Mouse (Mus musculus) layer of hippocampus, postnatal 36 days (tissue): ENCODE results near the gene Tcea3. TPM values are rescaled to one million over a fixed set of nuclear protein-coding genes. Genes with fewer than 3 reads are reported as not detected.

Source experiments
- DNase-seq, 2 experiments: peaks; one replicate each; pipeline ENCODE4 v3.0.0; 2022
- total RNA-seq, 2 experiments: library from RNA; stranded (reverse); gene quantifications; 2 replicates each; pipeline ENCODE4 v1.2.3; 2021

Tcea3 gene
- total RNA-seq, 2 experiments from 2014 or later = 0.27 to 0.30 TPM

DNA sequence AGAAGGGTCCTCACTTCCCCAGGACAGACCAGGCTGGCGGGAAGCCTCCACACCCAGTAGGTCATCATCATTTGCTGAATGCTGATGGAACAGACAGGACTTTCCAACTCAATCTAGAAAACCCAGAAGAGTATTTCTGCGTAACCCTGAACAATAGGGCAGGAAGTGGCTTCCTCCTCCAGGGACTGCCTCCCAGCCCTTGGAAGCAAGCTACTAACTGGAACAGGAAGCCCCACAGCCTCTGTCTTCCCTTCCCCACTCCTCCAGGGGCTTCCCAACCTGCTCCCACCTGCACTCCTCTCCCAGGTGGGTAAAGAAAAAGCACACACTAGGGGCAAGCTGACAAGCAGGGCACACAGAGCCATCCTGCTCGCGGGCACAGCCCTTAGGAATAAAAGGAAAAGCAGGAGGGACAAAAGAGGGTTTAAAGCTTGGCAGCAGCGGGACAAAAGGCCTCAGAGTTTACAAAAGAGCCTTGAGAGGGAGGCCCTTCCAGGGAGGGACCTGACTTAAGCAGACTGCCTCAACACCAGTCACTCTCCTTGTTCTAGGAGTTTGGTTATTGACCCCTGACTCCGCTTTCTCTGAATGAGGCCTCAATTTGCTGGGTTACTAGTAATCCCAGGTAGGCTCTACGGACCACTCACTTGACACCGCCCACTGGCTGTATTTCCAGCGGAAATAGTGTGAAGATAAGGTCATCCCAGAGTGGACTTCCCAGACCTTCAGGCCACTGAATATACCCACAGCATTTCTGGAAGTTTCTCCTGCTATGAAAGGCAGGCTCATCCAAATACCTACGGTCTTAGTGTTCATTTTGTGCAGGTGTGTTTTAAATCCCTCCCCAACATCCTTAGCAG lies 35.3 kb downstream of the Tcea3 start:
- no peak for DNase-seq

DNA sequence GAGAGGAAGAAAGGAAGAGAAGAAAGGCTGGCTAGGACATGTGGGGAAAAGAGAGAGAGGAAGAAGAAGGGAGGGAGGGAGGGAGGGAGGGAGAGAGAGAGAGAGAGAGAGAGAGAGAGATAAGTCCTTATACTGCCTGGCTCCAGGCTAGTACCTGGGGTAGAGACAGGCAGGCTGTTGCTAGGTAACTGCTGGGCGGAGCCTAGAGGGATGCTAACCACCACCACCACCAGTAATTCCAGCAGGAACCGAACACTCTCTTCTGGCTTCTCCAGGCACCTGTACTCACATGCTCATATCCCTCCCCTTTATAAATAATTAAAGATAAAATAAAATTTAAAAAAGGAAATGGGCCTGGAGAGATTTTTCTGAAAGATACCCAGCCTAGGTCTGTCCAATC lies 36.3 kb downstream of the Tcea3 start:
- DNase-seq = no peak

DNA sequence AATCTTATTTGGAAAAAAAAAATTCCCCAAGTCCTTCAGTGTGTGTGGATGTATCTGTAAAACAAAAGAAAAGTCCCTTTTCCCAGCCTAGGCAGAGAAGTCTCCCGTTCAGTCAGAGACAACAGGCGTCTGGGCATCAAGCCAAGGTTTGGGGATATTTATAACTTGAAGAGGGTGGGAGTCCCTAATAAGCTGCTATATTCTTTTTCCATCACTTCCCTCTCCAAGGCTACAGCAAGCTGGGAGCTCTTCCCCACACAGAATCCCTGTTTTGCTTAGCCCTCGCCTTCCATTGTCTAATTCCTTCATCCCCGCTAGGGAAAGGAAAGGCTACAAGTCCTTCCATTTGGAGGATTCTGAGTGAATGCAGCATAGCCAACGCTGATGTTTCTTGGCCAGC lies 36.9 kb downstream of the Tcea3 start, which contains the start of gene Zfp46:
Gene Zfp46 (plus strand): TSS at position 229 of the 400 bp plus-strand sequence.
- peak; percentile 71 to 76 for DNase-seq

DNA sequence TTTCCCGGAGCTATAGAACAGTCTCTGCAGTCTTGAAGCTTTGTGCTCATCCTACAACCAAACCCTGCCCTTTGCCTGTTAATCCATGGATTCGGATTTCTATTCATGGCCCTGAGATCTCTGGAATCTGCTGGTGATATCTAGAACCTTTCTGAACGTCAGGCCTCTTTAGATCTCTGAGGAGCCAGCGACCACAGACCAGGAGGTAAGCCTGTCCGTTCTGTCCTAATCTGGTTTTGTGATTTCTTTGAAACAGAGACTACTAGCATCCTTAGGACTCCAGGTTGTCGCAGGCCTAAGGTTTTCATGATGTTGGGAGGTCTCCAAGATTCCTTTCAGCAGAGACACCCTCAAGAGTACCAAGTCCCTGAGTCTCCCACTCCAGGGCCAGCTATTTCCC lies 37.4 kb downstream of the Tcea3 start:
- DNase-seq = no peak

DNA sequence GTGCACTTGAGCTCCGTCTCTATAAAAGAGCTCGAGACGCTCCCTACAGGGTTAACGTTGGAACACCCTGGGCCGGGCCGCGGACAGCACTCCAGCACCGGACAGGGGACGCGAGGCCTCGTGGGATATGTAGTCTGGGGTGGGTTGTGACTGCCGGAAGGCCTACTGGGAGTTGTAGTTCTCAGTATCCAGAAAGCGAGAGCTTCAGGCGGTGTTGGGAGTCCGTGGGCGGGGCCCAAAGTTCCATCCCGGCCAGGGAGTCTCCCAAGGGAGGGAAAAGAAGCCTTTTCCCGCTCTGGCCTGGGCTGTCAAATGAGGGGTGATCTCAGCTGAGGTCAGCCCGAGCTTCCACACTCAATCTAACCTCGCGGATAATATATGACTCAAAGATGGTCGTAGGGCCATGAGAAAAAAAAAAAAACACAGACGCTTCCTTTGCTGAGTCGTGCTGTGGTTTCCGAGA lies 37.9 kb downstream of the Tcea3 start:
- DNase-seq = peak; percentile 91 to 95

DNA sequence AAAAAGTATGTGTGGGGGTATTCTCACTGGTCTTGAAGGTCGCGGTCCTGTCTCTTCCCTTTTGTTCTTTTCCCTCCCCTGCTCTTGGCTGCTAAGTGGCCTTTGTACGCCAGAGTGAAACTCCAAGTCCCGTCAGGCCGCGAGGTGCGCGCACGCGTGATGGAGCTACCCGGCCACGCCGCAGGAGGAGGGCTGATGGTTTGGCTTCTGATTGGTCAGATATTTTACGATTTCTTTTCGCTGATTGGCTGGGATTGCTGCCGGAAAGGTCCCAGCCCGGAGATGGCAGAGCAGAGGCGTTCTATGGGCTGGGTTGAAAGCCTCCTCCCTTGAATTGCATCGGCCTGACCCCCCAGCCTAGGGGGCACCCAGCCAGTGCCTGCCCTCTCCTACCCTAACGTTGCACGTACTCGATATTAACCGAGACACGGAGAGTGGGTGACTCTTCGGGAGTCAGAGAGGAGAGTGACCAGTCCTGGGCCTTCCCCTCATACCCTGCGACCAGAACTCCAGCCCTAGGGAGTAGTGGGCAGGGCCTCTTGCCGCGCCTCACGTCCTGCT lies 38.4 kb downstream of the Tcea3 start:
- peak; percentile 94 to 95 for DNase-seq

DNA sequence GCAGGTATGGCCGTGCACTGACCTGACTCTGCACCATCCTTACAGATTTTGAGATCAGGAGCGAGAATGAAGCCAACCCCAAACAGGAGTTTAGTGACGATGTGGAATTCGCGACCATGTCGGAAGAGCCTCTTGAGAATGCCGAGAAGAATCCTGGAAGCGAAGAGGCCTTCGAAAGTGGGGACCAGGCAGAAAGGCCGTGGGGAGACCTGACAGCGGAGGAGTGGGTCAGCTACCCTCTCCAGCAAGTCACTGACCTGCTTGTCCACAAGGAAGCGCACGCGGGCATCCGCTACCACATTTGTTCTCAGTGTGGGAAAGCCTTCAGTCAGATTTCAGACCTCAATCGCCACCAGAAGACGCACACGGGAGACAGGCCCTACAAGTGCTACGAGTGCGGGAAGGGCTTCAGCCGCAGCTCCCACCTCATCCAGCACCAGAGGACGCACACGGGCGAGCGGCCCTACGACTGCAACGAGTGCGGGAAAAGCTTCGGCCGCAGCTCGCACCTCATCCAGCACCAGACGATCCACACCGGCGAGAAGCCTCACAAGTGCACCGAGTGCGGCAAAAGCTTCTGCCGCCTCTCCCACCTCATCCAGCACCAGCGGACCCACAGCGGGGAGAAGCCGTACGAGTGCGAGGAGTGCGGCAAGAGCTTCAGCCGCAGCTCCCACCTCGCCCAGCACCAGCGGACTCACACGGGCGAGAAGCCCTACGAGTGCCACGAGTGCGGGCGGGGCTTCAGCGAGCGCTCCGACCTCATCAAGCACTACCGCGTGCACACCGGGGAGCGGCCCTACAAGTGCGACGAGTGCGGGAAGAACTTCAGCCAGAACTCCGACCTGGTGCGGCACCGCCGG lies 42.6 kb downstream of the Tcea3 start:
- no peak for DNase-seq

DNA sequence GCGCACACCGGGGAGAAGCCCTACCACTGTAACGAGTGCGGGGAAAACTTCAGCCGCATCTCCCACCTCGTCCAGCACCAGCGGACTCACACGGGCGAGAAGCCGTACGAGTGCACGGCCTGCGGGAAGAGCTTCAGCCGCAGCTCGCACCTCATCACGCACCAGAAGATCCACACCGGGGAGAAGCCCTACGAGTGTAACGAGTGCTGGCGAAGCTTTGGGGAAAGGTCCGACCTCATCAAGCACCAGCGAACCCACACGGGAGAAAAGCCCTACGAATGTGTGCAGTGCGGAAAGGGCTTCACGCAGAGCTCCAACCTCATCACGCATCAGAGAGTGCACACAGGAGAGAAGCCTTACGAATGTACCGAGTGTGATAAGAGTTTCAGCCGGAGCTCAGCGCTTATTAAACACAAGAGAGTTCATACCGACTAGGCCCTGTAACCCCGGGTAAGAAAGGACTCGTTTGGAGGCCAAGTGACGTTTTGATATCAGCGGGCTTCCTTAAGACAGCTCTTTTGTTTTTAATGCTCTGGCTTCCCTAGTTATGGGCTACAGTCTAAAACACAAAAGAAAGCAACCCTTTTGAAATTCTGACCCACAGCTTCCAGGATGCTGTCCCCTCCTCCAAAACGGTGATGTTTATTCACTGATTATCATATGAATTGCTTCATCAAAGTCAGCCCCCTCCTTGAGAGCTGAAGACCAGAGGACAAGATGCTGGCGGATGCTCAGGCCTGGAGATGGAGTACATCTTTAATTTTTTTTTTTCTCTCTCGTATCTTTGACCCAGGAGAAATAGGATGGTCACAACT lies 43.5 kb downstream of the Tcea3 start:
- no peak for DNase-seq

DNA sequence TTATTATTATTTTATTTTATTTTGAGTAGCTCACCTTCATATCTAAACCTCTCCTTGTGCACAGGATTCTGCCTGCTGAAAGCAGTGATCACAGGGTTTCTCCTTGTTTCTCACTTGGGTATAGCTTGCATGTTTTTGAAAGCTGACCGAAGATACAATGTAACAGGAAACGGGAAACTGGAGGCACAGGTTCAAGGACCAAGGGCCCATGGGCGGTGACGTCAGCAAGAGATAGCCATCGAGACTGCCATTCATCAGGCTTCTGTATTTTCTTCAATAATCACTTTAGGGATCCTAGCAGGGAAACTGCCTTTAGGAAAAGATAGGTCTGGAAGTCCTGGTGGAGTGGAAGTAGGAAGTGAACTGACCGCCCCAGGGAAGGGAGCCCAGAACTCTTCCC lies 44.2 kb downstream of the Tcea3 start:
- no peak for DNase-seq

DNA sequence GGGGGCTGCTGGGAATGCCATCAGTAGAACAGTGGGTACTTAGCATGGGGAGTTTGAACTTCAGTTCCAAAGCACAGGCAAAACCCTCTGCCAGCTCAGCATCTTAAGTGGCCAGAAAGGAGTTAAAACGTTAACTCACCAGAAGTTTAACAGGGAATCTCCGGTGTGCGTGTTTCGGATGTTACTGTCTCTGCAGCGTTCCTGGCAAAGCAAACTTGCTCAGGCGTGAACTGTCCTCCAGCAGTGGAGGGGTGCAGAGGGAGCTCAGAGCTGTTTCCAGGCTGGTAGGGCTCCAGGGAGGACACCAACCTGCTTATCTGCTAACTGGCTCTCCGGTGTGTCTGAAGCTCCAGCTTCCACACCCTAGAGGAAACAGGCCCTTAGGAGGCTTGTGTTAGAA lies 48.4 kb downstream of the Tcea3 start:
- DNase-seq = no peak

DNA sequence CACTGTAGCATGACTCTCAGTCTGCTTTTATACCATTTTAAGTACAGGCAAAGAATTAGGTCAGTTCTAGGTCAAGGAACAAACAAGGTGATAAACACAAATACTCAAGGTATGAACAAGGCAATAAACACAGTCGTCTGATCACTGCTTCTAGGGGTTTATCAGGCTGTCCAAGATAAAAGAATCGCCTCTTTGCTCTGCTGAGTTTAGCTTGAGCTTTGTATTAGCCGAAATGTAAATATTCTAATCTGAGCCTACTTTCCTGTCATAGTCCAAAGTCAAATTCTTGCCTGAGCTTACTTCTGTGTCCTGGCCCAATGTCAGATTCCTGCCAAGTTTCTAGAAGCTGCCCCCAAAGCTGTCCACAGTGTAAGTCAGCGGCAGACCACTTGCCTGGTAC lies 54.9 kb downstream of the Tcea3 start:
- DNase-seq = no peak

DNA sequence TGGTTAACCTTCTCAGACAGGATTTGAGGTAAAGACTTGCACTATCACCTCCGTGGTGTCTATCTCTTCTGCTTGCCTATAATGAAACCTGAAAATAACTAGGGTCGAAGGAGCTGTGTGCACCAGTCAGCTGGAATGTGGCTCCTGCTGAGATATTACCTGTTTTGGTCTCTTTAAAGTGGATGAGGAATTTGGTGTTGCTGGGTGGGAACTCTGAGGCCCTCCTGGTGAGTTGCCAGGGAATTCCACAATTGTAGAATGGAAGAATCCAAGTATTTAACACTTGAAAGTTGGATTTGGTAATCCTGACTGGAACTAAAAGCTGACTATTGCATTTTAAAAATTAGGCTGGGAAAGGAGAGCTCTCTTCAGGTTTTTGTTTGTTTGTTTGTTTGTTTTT lies 56.7 kb downstream of the Tcea3 start:
- DNase-seq = no peak

DNA sequence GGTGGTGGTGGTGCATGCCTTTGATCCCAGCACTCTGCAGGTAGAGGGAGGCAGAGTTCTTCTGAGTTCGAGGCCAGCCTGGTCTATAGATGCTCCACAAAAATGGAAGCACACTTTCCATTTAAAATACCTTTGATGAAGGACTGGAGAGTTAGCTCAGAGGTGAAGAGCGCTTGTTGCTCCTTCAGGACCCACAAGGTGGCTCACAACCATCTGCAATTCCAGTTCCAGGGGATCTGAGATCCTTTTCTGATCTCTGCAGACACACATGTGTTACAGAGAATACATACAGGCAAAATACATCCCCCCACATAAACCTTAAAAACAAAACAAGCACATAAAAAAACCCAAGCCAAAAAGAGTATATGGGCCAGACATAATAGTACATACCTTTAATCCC lies 60.8 kb downstream of the Tcea3 start:
- DNase-seq = no peak

DNA sequence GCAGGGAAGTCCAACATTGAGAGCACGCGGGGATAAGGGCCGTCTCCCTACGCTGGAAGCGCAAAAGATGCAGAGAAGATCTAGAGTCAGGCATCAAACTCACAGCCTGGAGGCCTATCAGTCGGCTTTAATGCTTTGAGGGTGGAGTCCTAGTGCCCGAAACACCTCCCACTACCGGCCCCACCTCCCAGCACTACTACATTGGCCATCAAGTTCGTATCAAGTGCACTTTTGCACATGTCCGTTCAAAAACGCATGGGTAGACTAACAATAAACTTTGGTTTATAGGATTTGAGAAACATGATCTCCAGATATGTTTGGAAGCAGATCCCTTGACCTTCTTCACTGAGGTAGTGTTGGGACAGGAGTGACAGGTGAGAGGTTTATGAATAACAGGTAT lies 62.3 kb downstream of the Tcea3 start:
- DNase-seq = no peak

DNA sequence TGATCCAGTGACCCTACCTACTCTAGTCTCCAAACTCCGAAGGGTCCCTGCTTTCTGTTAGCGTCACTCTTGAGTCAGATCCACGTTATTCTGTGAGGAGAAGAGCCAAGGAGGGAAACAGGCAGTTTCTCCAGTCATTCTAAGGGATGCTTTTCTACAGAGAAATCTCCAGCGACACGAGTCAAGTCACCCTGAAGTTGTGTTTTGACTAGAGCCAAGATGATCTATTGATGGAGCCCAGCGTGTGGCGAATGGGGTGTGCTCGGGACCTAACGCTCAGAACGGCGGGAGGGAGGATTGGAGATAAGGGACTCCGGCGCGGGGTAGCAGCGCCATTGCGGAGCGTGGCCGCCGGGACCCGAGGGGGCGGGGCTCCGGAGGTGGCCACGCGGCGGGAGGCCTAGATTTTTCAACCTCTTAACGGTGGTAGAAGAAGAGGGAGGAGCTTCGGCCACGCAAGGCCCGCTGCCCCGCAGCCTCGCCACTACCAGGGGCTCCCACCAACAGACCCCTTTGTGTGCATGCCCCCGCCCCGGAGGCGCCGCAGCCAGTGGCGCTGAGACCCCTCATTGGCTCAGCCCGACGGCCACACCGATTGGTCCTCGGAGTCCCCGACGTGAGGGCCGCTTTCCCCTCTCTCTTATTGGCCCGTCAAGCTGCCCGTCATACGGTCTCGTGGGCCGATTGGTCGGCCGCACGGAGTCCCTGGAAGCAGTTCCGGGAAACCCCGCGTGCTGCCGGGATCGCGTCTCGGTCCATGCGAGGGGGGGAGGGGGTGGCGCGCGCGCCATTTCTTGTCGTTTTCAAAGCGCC lies 62.9 kb downstream of the Tcea3 start, which contains the start of gene Hnrnpr:
Gene Hnrnpr (plus strand): TSS at position 714 of the 813 bp plus-strand sequence.
- peak; percentile 99 for DNase-seq

DNA sequence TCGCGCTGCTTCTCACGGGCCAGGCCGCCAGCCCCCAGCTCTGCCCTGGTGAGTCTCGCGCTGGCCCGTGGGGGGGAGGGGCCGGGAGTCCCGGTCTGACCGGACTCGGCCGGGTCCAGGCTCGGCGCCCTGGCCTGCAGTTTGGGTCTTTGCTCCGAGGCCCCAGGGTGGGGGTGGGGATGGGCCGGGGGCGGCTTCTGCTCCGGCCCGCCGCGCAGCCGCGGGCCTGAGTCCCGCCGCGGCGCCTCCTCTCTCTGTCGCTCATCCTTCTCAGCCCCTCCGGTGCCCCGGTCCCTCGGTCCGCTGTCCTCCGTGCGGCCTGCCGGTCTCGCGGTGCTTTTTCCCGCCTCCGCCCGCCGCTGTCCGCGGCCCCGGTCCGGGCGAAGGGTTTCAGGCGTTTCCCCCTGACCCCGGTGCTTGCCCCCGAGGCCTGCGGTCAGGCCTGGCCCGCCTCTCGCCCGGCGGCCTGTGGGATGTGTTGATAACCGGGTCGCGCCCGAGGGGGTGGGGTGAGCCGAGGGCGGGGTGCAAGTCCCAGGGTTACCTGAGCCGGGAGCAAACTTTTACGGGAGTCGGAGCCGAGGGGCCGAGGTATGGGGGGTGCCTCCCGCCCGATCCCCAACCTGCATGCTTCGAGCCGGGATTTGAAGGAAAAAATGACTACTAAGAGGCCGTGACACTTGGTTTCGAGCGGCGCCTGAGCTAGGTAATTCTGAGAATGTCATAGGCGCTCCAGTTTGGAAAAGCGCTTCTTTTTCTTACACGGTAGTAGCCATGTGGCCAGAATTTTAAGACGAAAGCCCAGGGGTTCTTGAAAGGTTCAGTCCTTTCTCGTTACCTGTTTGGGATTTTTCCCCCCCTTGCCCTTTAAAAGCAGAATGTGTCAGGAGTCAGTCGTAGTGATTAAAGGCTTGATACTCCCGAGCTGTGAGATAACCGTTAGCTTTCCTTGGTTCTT lies 63.8 kb downstream of the Tcea3 start:
- peak; percentile 20 to 31 for DNase-seq

DNA sequence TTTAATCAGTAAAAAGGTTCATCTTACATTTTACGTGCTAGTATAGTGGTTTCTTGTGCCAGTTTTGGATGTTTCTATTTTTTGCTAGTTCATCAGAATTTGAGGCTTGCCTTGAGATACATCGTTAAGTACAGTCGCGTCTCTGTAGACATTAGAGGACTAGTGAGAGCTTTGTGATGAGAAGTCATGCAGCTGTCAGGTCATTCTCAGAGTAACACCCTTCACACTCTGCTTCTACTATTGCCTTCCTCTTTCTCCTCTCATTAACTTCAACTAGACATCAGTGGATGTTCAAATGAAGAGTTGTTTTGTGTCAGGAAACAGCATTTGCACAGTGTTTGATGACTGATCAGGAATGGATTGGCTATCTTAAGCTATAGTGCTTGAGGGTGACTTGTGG lies 65.1 kb downstream of the Tcea3 start:
- DNase-seq = no peak

DNA sequence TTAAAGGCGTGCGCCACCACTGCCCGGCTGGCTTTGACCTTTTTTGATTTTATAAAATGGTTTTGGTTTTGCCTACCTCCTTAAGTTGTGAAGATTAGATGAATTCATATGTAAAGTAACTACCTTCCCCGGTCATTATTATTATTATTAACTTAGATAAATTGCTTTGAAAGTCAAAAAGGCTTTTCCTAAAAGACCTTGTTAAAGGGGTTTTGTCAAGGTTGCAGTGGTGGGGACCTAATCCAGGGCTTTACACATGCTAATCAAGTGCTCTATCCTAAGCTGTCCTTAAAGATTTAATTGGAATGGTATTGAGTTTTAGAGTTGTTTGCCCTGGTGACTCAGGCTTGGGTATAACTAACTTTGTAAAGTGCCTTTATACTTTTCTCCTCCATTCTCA lies 70.1 kb downstream of the Tcea3 start:
- no peak for DNase-seq

DNA sequence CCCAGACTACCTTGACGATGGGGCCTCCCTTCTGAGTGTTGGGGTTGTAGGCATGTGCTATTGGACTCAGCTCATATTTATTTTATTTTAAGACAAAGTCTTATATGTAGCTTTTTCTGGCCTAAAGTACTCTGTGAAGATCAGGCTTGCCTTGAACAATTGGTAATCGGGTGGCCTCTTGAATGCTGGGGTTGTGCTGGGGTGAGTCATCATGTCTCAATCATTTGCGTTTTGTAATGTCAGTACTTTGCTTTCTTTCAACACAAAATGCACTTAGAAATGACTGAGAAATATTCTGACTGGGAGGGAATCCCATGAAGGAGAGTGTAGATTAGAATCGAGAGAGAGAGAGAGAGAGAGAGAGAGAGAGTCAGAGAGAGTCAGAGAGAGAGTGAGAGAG lies 72.5 kb downstream of the Tcea3 start:
- no peak for DNase-seq

DNA sequence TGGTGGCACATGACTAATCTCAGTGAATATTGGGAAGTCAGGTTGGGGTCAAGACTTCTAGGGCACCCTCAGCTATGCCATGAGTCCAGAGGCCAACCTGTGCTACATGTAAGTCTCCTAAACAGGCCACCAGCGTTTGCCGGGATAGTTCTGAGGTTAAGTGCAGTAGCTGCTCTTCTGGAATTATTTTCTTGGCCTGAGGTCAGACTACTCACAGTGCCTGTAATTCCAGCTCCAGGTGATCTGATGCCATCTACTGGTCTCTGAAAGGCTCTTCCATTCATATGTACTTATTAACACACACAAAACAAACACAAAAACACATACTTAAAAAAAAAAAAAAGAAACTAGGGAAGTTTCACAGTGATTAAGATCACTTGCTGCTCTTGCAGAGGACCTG lies 76.7 kb downstream of the Tcea3 start:
- DNase-seq = no peak
